Mouse (Mus musculus) E14TG2a.4 (cell line): ENCODE measurements around the gene Hfe2.

Source experiments
- CTCF ChIP-seq: conservative IDR thresholded peaks from 2 replicates; pipeline ENCODE4 v1.5.1; 2014; ENCODE audit warnings: low read length
- POU5F1 ChIP-seq: IDR thresholded peaks from 2 replicates; pipeline ENCODE4 v1.6.1; 2014; ENCODE audit warnings: low read length, borderline replicate concordance

DNA sequence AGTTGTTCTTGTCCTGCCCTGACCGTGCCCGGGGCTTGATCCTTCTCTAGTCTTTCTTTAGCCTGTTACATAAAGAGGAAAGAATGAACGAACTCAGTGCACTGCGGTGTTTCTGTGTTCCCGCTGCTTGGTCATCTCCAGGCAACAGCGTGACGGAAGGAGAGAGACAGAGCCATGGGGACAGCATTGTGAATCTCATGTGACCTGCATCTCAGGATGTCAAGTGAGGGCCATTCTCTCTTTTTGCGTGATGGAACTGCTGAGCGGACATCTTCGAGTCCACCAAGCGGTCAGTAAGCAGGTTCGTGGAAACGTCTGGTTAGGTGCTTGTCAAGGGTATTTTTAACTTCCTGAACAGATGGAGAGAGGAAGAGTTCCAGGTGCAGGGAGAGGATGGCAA is 44.5 kb downstream of the Hfe2 start:
- TF ChIP-seq CTCF (no peak), POU5F1 (no peak)
